Mouse (Mus musculus): Measurements from ENCODE around the gene Slc16a1. TPM values are rescaled to one million over a fixed set of nuclear protein-coding genes. Genes with fewer than 3 reads are reported as not detected.
A peak's percentile ranks its signal among the peaks of the same experiment; 100 is the strongest.

Gene Slc16a1
- total and polyA plus RNA-seq, 3 experiments: 60.3 to 192 (median 97.5) TPM

DNA sequence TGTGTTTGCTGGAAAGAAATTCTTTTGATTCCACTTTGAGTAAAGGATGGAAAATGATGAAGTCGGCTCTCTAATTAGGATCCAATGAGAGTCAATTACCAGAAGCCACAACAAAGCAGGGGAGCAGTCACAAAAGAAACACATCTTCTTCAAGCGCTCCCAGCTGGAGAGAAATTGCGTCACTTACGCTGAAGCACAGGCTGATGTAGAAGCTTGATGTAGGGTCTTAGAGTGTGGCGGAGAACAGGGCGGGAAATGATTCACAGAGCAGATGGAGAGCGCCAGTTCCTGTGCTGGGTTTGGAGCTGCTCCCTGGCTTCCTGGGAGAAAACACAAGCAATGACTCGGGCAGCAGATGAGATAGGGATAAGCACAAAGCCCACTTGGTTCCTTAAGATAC, 40.4 kb downstream of the Slc16a1 start:
- dilution Hi-C loops (cut with MboI; ENCODE audit: extremely low pct_ligation_motif_present, extremely low pct_unique_long_range_greater_than_20kb, low sequenced_read_pairs): no loop called here
- TF ChIP-seq E2F4 (IDR thresholded peaks at IDR 0.05; ENCODE audit: insufficient replicate concordance, low read depth, low read length) (no peak), POLR2A (IDR thresholded peaks at IDR 0.05; ENCODE audit: low read depth, low read length) (no peak), GABPA (IDR thresholded peaks at IDR 0.05; ENCODE audit: insufficient replicate concordance, low read depth, low read length) (no peak), TCF12 (IDR thresholded peaks at IDR 0.05; ENCODE audit: low read depth, low read length) (no peak), BHLHE40 (IDR thresholded peaks at IDR 0.05; ENCODE audit: low read depth, low read length) (no peak), KAT2A (IDR thresholded peaks at IDR 0.05; ENCODE audit: insufficient replicate concordance, low read length) (no peak), ZMIZ1 (IDR thresholded peaks at IDR 0.05; ENCODE audit: low read depth, low read length) (no peak), MYC (IDR thresholded peaks at IDR 0.05; ENCODE audit: low read depth, low read length) (no peak), ZC3H11A (IDR thresholded peaks at IDR 0.05; ENCODE audit: low read depth, low read length) (no peak), POLR2AphosphoS2 (IDR thresholded peaks at IDR 0.05; ENCODE audit: low read depth, low read length) (no peak), USF2 (conservative IDR thresholded peaks at IDR 0.05; ENCODE audit: low read depth, low read length) (no peak), MAX (IDR thresholded peaks at IDR 0.05; ENCODE audit: low read length) (no peak), CHD2 (IDR thresholded peaks at IDR 0.05; ENCODE audit: low read length) (no peak), NELFE (IDR thresholded peaks at IDR 0.05; ENCODE audit: low read depth, low read length) (no peak), IRF4 (IDR thresholded peaks at IDR 0.05; ENCODE audit: low read depth, low read length) (no peak)
- Histone ChIP-seq H3K27me3 (replicated peaks) (no peaks in the 10 kb centered on the region), H3K36me3 (replicated peaks in 1 of 2; ENCODE audit: control insufficient read depth in 1 of 2, insufficient read depth in 1 of 2, low read length in 1 of 2) (no peaks in the 10 kb centered on the region), H3K27ac (ENCODE audit: insufficient read depth, low read depth) (no peak overlapping the region), H3K9me3 (replicated peaks; ENCODE audit: low read length) (peaks cover 2% of the 10 kb centered on the region), H3K79me2 (replicated peaks; ENCODE audit: control insufficient read depth, extremely low read depth, insufficient read depth, poor library complexity, severe bottlenecking) (no peaks in the 10 kb centered on the region), H3K4me1 (ENCODE audit: control insufficient read depth in 1 of 2, insufficient read depth in 2 of 2) (peaks cover 4 to 22% of the 10 kb centered on the region in 2 experiments), H3K4me3 (replicated peaks in 1 of 3; ENCODE audit: low read depth in 2 of 3, low read length in 2 of 3, poor library complexity in 1 of 3) (no peak overlapping the region), H3K4me2 (ENCODE audit: insufficient read depth, low read depth, poor library complexity, severe bottlenecking) (no peak overlapping the region), H3K9ac (ENCODE audit: insufficient read depth, low read depth) (no peak overlapping the region)
- DNase-seq (ENCODE audit: extremely low read depth): no peak
- in situ Hi-C loops (cut with MboI; ENCODE audit: low pct_ligation_motif_present, low pct_unique_long_range_greater_than_20kb, low sequenced_read_pairs): loop anchor here (10.0 kb wide), 1 partner anchor 164 kb away; the partner anchor contains the start of gene Lrig2

- Histone ChIP-seq H3K9me3 (replicated peaks; ENCODE audit: low read length) (peaks cover 2% of the 10 kb centered on the region), H3K4me3 (replicated peaks in 1 of 3; ENCODE audit: low read depth in 2 of 3, low read length in 2 of 3, poor library complexity in 1 of 3) (no peak overlapping the region), H3K9ac (ENCODE audit: insufficient read depth, low read depth) (no peak overlapping the region), H3K27ac (ENCODE audit: insufficient read depth, low read depth) (no peak overlapping the region), H3K4me2 (ENCODE audit: insufficient read depth, low read depth, poor library complexity, severe bottlenecking) (no peak overlapping the region), H3K79me2 (replicated peaks; ENCODE audit: control insufficient read depth, extremely low read depth, insufficient read depth, poor library complexity, severe bottlenecking) (no peaks in the 10 kb centered on the region), H3K36me3 (replicated peaks in 1 of 2; ENCODE audit: control insufficient read depth in 1 of 2, insufficient read depth in 1 of 2, low read length in 1 of 2) (no peaks in the 10 kb centered on the region), H3K4me1 (ENCODE audit: control insufficient read depth in 1 of 2, insufficient read depth in 2 of 2) (no peaks in the 10 kb centered on the region), H3K27me3 (replicated peaks) (no peaks in the 10 kb centered on the region)
- TF ChIP-seq RCOR1 (conservative IDR thresholded peaks at IDR 0.05; ENCODE audit: low read depth, low read length) (0 out of 2 replicates have a peak, but pooled peaks have one; percentile 24), CHD1 (IDR thresholded peaks at IDR 0.05; ENCODE audit: low read depth, low read length) (no peak), BHLHE40 (IDR thresholded peaks at IDR 0.05; ENCODE audit: low read depth, low read length) (no peak), USF2 (conservative IDR thresholded peaks at IDR 0.05; ENCODE audit: low read depth, low read length) (no peak), ZC3H11A (IDR thresholded peaks at IDR 0.05; ENCODE audit: low read depth, low read length) (peak; percentile 35; the same call in 1 of the 2 replicates), POLR2A (IDR thresholded peaks at IDR 0.05; ENCODE audit: low read depth, low read length) (no peak), USF1 (IDR thresholded peaks at IDR 0.05; ENCODE audit: low read depth, low read length) (no peak), RAD21 (IDR thresholded peaks at IDR 0.05; ENCODE audit: low read depth, low read length) (peak; percentile 94), SMC3 (IDR thresholded peaks at IDR 0.05; ENCODE audit: low read depth, low read length) (peak; percentile 84), POLR2AphosphoS2 (IDR thresholded peaks at IDR 0.05; ENCODE audit: low read depth, low read length) (no peak), CTCF (conservative IDR thresholded peaks at IDR 0.05 in 1 of 2, IDR thresholded peaks at IDR 0.05 in 1 of 2; ENCODE audit: low read depth in 2 of 2, low read length in 2 of 2) (peak; percentile 64 to 93), E2F4 (IDR thresholded peaks at IDR 0.05; ENCODE audit: insufficient replicate concordance, low read depth, low read length) (no peak), MYC (IDR thresholded peaks at IDR 0.05; ENCODE audit: low read depth, low read length) (no peak), ELF1 (IDR thresholded peaks at IDR 0.05; ENCODE audit: low read depth, low read length) (no peak), JUND (conservative IDR thresholded peaks at IDR 0.05; ENCODE audit: low read depth, low read length) (no peak)
- peak; percentile 75 for DNase-seq (ENCODE audit: extremely low read depth)
- dilution Hi-C loops (cut with MboI; ENCODE audit: extremely low pct_ligation_motif_present, extremely low pct_unique_long_range_greater_than_20kb, low sequenced_read_pairs) (no loop called here), in situ Hi-C loops (cut with MboI; ENCODE audit: low pct_ligation_motif_present, low pct_unique_long_range_greater_than_20kb, low sequenced_read_pairs) (loop anchor here (5.0 to 10.0 kb wide), 2 partner anchors 141 to 238 kb away; no protein-coding TSS in a partner anchor)
These were observed 44.4 kb downstream of the Slc16a1 start for GRCm38 (mm10) chr3:104682671-104683504.
